Mouse (Mus musculus) adrenal gland, postnatal 25 days (tissue): Measurements from ENCODE around the gene Bcdin3d. TPM values are rescaled to one million over a fixed set of nuclear protein-coding genes. Genes with fewer than 3 reads are reported as not detected.
A peak's percentile ranks its signal among the peaks of the same experiment; 100 is the strongest.
"Not testable (repeated sequence)": the region's sequence is repeated elsewhere in the genome, so short reads cannot be mapped to it uniquely, and the experiment has no call there.

Experiments used
- DNase-seq: peaks from one replicate; pipeline ENCODE4 v3.0.0; 2021; ENCODE audit warnings: mixed read lengths
- total RNA-seq: library from RNA; stranded (reverse); gene quantifications from 2 replicates; pipeline ENCODE4 v1.2.3, GENCODE M21; 2021

Bcdin3d gene
- total RNA-seq, 1 experiment from 2014 or later, result 7.7 TPM

DNA sequence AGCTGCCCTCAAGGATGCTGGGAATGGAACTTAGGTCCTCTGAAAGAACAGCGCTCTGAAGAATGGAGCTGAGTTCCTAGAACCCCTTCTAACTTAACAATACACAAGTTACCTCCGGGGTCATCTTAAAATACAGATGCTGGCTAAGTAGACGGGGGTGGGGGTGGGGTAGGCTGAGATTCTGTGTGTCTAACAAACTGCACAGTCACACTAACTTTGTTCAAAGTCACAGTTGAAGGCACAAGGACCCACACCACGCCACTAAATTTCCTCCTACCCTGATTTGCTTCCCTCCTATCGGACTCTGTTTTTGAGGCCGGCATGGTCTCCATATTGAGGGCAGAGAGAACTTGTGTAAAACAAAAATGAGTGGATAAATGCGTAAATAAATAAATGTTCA is 1.6 kb downstream of the Bcdin3d start:
- DNase-seq, result no peak

DNA sequence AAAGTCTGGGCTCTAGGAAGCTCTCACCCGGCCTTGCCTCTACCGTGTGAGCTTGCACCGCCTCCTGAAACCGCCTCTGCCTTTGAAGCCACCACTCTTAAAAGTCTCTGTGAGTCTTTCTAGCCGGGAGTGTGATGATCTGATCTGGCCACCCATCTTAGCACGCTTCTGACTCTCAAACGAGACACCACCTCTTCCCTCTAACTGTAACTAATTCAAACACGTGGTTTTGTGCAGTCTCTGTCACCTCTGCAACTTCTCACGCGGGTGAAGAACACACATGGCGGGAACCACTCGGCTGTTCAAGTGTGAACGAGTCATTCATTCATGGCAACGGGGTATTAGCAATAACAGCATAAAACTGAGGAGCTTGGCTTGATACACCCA is 2.9 kb downstream of the Bcdin3d start:
- DNase-seq, result no peak

DNA sequence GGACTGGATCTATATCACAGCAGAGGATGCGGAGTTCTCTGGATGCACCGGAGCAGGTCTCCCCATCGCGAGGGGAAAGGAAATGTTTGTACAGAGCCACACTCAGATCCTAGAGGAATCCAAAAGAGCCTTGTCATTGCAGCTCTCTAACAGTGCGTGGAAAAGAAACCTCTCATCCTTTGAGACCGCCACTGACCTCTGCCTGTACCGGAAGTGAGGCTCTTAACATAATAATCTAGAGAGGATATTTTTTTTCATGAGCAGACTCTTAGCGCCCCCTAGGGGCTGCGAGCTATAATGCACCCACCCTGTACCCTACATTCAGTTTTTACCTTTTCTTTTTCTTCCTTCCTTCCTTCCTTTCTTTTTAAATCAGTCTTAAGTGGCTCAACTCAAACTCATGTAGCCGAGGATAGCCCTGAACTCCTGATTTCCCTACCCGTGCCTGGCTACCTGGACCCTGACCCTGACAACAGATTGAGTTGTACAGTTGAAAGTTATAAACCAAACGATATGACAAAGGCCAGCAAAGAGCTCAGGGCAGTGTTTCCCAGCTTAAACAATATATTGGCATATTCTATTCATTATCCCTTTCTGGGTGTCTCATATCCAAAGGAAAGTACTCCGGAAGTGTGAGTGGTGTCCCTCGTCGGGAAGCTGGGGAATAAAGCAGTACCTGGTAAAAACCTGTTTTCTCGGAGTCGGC is 3.4 kb downstream of the Bcdin3d start:
- DNase-seq, result peak; percentile 58

DNA sequence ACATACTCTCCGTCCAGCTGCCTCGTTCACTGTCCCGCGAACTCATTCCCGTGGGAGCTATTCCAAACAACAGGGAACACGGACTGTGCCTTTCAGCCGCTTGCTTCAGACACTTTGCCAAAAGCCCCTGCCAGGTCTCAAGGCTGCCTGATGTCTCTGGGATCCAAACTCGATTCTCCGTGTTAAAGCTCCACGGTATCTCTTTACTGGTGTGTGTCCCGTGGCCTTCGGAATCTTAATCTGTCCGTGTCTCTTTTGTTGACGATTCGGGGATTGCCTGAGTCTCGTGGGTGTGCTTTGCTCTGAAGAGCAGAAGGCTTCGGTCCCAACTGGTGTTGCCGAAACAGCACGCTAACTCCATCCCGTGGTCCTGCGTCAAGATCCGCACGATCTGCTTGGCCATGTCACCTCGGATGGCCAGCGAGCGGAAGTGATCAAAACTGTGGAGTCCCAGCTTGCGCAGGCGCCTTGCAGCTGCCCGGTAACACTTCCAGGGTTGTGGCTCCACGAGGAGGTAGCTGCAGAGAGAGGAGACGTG is 4.2 kb downstream of the Bcdin3d start:
- DNase-seq, result no peak

DNA sequence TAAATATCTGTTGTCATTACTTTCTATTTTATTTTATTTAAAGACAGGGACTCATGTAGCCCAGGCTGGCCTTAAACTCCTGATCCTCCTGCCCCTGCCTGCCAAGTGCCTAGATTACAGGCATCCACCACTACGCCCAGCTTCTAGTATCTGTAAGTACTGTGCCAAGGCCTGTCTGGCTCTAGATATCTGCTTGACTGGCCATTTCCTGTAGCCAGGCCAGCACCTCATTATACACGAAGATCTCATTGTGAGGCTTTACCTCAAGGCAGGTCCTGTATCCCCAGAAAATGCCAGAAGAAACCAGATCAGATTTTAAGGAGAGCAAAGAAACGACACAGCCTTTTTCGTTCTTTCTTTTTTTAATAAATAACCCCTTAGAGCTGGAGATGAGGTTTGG is 4.8 kb downstream of the Bcdin3d start:
- DNase-seq, result no peak

DNA sequence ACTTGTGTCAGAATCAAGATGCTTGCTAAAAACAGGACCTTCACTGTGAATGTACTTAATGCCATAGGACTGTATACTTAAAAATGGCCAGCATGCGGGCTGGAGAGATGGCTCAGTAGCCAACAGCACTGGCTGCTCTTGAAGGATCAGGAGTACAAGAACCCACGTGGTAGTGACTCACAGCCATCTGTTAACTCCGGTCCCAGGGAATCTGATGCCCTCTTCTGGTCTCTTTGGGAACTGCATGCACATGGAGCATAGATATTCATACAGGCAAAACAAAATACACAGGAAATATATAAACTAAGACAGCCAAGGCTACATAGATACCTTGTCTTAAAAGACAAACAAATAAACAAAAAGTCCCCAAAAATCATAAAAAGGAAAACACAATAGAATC is 5.5 kb downstream of the Bcdin3d start:
- DNase-seq, result peak; percentile 72

DNA sequence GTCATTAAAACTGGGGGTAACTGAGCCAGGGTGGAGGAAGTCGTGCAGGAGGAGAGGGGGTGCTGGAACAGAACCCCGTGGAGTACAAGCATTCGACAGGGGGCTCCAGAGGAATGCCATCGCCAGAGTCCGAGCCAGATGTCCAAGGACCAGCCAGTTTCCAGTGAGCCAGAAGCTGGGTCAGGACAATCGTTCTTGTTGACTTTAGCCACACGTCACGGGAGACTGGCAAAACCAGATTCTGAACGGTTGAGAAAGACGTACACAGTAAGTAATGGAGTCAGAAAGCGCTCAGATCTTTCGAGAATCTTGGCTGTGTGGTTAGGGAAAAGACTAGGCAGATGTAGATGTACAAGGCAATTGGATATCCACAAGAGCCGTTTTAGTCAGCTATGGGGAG is 11.3 kb downstream of the Bcdin3d start:
- DNase-seq, result no peak

DNA sequence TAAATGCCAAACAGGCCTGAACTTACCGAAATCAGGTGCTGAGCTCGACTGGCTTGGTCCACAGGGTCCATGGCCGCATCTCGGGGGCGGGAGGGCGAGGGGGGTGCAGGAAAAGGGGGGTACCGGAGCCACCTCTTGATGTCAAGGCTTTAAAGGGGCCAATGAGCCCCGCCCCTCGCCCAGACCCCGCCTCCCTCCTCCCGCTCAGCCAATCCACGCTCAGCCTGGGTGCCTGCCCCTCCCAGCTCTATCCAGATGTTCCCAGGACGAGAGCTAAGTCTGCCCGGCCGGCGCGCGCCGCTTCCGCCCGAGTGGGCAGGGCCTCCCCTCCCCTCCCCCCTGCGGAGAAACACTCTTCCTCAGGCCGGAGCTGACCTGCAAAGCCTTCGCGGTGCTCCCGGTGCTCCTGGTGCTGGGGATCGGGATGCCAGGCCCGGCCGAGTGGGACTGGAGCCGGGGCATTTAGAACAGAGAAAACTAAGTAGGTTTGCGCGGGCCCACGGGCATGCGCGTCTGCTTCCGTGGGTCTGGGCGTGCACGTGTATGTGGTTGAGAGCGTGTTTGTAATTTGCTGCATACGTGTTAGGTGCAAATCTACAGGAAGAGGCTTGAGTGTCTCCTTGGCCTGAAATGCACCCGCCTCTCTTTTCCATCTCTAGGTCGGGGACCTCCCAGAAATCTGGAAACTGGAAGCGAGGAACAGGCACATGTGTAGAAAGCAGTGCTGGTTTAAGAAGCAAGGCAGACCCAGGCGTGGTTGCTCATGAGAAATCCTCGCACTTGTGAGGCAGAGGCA is 16.7 kb downstream of the Bcdin3d start, which contains the start of gene Nckap5l:
Gene Nckap5l, minus strand, starts transcription at position 143 of the 796 bp plus-strand sequence.
- peak; percentile 95 for DNase-seq

DNA sequence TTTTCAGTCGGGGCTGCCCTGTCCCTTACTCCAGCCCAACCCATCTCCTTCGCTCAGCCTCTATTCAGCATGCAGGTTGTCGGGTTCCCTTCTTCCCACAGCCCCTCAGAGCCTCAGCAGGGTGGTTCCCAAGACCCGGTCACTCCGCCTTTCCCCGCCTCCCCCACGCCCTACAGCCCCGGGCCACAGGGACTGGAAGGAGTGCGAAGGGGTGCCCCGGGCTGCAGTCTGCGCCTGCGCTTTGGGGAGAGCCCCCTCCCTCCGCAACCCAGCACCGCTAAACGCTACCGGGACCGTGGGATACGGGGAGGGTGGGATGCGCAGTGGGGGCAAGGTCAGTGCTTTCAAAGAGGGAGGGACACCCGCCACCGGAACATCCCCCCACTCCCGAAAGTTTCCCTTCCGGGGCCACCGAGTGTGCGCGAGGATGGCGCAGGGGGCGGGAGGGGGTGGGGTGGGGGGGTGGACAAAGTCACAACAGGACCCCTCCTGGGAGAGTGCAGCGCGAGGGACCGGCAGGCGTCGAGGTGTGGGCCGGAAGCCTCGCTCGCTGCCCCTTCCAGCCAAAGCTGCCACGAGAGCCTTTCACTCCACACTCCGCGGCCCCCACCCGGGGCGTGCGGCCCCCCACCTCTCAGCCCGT is 17.4 kb downstream of the Bcdin3d start:
- DNase-seq, result peak; percentile 75

DNA sequence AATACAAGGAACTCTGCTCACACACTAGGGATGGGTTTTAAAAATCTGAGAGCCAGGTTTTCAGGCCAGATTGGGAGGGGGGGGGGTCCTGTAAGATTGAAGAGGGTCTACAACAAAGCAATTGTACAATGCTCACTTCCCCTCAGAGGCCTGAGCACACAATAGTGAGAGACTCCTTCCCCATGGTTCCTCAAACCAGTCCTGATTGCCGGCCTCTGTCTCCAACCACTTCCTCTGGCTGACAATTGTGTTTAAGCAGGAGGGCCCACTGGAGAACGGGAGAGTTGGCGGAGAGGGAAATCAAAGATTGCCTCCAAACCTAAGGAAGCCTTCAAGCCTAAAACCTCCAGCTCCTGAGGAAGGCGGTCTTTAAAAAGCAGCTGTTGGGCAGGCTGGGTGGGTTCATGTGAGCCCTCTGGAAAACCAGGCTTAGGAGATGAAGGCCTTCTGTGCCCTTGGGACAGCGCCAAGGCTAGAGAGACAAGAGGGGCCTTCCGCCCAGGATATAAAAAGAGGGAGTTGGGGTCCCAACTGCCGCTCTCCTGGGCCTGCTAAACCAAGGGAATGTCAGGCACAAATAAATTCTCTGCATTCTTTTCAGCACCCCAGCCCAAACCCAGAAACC is 18.1 kb downstream of the Bcdin3d start:
- DNase-seq, result no peak

DNA sequence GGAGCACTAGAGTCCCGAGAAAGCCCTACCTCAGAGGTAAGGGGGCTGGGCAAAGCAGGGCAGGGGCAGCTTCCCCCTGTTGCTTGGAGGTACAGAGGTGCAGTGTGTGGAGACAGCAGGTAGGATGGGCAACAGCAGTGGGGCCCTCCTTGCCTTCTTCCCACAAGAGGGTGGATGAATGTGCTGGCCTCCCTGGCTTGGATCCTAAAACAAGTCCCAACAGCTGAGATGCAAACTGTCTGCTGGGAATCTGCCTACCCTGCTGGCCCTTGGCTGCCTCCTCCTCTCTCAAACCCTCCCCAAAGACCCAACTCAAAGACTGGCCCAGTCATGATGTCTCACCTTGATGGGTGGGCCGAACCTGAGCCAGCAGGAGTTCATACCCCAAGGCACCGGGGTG is 19.1 kb downstream of the Bcdin3d start:
- DNase-seq, result no peak

DNA sequence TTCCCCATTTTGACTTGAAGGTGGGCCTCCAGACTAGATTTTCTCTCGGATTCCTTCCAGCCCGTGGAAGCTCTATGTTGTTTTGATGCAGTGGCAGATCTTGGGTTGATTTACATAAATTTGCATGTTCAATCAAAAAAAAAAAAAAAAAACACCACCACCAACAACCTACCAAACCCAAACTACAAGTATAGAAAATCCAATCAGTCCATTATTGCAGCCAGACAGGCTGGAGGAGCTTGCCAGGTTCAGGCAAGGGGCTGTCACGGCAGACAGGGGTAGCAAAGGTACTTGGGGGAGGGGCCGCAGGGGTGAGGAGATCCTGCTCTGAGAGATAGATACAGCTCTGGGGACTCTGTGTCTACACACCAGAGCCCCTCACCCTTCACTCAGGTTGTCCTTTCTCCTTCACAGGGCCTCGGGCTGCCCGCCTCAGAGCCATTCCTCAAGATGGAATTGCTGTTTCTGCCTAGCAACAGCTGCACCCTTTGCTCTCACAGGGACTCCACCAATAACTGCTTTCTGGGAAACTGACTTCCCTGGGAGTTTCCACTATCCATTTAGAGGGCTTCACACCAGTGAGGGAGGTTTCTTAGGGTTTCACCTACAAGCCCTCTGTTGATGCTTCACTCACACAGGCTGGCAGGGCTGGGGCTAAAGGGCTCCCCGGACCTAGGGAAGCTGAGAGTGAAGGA is 19.8 kb downstream of the Bcdin3d start:
- DNase-seq, result no peak

DNA sequence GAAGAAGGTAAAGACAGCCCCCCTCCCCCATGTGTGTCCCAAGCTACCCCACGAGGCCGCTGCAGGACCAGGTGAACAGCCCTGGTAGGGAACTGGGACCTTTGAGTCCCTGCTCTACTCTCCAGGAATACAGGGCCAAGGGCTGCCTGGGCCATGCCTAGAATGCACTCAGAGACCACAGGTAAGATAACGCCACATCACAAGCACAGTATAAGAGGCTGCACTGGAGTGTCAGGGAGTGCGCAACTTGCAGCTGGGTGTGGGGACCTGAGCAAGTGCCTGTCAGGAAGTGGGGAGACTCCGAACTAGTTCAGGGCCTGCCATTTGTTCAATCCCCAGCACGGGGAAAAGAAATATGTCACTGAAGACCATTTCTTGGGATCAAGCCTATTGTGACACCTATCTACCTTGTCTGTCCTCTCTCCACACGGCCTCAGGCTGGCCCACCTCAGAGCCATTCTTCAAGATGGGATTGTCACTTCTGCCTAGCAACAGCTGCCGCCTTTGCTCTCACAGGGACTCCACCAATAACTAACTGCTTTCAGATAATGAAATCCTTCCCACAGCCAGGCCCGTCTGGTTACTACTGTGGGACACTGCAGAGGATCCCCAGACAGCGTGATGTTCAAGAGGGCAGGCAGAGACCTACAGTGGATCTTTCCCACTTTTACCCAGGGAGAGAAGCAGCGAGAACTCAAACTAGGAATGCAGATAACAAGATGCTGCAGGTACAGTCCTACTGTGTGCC is 21.2 kb downstream of the Bcdin3d start:
- DNase-seq, result no peak

DNA sequence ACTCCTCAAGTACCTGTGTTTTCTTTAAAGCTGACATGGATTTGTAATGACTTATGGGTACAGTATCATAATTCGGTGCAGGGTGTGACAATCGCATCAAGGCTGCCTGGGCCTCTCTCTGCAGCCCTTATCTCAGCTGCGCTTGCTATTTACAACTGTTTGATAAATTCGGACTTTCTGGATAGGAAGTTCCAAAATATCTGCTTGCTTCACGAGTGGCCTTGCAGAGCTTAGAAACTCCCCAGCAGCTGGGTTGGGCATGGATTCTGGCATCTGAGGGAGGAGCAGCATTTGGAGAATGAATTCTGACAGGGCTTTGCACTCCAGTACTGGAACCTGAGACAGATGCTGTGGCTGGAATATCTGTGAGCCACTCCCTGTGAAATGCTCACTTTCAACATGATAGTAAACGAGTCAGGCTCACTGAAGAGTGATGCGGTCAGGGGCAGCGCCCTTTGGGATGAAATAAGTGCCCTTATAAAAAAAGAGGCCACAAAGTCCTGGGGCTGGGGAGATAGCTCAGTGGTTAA is 24.7 kb downstream of the Bcdin3d start:
- DNase-seq, result no peak

DNA sequence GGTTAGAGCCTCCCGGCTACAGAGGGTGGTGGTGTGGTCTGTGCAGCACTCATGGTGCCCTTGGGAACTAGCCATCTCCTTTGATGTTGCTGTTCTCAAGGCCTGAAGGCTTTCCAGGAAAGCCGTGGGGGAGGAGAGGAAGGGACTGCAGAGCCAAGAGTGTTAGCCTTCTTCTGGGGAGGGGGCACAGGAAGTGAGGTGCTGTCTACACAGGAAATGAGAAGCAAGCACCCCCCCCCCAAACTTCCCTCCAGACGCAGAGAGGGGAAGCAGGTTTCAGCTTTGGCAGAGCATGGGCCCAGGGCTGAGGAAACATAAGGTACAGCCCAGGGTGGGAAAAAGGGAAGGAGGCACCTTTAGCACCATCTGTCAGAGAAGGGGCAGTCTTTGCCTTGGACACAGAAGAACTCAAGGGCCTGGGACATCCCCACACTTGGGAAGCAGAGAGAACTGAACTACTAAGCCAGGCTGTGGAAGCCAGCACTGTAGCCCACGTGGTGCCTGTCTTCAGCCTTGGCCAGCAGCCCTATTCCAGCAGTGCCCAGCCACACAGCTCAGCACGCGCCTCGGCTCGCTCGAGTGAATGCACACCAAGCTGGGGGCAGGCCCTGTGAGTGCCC is 25.3 kb downstream of the Bcdin3d start:
- DNase-seq, result peak; percentile 67

DNA sequence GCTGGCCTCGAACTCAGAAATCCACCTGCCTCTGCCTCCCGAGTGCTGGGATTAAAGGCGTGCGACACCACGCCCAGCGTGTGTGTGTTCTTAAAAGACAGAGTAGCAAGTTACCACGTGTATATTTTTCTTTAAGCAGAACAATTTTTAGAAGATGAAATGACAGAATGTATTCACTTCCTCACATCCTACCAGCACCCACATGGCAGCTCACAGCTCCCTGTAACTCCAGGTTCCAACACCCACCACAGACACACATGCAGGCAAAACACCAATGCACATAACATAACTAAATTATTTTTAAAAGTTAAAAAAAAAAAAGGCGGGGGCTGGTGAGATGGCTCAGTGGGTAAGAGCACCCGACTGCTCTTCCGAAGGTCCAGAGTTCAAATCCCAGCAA is 28.4 kb downstream of the Bcdin3d start:
- not testable (repeated sequence) for DNase-seq

DNA sequence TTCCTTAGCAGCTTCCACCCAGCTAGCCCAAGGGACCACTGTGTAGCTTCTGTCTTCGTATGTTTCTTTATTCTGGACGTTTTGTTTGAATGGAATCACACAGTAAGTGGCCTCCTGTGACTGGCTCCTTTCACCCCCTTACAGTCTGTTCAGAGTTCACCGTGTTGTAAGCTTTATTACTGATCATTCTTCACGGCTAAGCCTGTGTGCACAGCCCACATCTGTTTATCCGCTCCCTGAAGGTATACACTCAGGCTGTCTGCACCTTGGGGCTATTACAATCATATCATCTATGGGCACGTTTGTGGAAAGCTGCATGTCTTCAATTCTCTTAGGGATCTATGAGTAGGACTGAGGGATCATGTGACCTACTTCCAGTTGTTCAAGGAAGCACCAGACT is 29.0 kb downstream of the Bcdin3d start:
- no peak for DNase-seq

DNA sequence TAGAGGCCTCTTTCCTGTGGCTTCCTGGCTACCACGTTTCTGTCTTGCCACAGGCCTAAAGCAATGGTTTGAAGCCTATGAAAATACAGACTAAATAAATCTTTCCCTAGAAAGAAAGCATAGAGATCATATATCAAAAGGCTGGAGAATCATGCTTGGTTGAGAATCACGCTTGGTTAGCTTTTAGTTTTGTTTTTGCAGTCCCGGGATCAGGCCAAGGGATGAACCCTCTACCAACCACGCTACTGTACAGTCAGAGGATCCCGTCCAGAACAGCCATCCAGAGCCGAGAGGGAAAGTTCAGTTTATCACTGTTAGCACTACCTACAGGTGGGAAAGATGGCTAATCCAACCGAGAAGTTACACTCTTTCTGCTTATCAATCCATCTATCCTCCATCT is 32.2 kb downstream of the Bcdin3d start:
- no peak for DNase-seq

DNA sequence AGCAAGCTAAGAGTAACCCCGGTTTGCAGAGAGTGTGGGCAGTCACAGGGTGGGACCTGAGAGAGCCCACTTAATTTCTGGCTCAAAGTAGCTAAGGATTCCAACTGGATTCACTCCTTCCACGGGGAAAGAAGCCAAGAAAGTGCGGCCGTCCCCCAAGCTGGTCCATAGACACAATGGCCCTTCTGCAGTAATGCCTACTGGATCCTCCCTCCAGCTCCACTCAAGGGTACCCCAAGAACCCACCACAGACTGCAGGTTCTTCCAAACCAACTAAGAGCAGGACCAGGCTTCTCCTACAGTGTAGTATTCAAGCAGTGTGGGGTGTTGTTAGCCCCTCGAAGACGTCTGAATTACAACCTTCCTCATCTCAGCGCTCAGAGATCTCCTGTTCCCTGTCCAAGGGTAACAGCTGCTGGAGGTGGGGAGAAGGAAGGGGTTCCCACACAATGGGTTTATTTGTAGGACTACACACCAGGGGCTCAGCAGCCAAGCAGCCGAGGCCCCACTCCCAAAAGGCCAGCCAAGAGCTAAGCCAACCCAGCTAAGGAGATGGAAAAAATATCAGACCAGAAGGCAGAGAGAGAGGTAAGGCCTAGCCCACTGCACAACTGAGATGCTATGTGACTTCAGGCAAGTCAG is 33.6 kb downstream of the Bcdin3d start:
- no peak for DNase-seq
